Mouse (Mus musculus): Measurements from ENCODE around the gene Mn1. TPM values are rescaled to one million over a fixed set of nuclear protein-coding genes. Genes with fewer than 3 reads are reported as not detected.

The Mn1 gene
- total and polyA plus RNA-seq, 3 experiments: not detected

GRCm38 (mm10) chr5:111489022-111489616 is 72.0 kb downstream of the Mn1 start (continued):
- TF ChIP-seq RCOR1 (IDR thresholded peaks at IDR 0.05; ENCODE audit: low read depth, low read length) (no peak), CHD2 (IDR thresholded peaks at IDR 0.05; ENCODE audit: low read length) (no peak), GATA1 (IDR thresholded peaks at IDR 0.05; ENCODE audit: low read depth, low read length) (no peak), ETS1 (IDR thresholded peaks at IDR 0.05; ENCODE audit: low read depth, low read length) (no peak), POLR2AphosphoS2 (IDR thresholded peaks at IDR 0.05; ENCODE audit: low read length) (no peak)

- Histone ChIP-seq H3K4me1 (ENCODE audit: control insufficient read depth in 1 of 2, insufficient read depth in 2 of 2, low read length in 2 of 2) (no peaks in the 10 kb centered on the region), H3K9ac (ENCODE audit: control insufficient read depth, low read depth, low read length, poor library complexity, severe bottlenecking) (no peak overlapping the region), H3K27ac (ENCODE audit: control insufficient read depth, low read depth, low read length) (no peak overlapping the region), H3K36me3 (ENCODE audit: control insufficient read depth in 1 of 2, insufficient read depth in 2 of 2, low read length in 2 of 2) (no peaks in the 10 kb centered on the region), H3K9me3 (replicated peaks; ENCODE audit: insufficient read depth, low read length) (no peaks in the 10 kb centered on the region), H3K79me2 (ENCODE audit: control insufficient read depth, insufficient read depth, low read length, poor library complexity) (no peaks in the 10 kb centered on the region), H3K4me3 (ENCODE audit: control insufficient read depth in 1 of 2, insufficient read depth in 1 of 2, low read depth in 2 of 2, low read length in 2 of 2) (no peak overlapping the region), H3K27me3 (ENCODE audit: control insufficient read depth in 1 of 2, insufficient read depth in 2 of 2, low read length in 2 of 2) (no peaks in the 10 kb centered on the region)
- no peak for TF ChIP-seq EP300 (IDR thresholded peaks at IDR 0.05; ENCODE audit: low read depth in 1 of 2, low read length in 2 of 2)
- TF ChIP-seq GABPA (IDR thresholded peaks at IDR 0.05; ENCODE audit: low read depth, low read length): no peak
- no peak for TF ChIP-seq CTCF (IDR thresholded peaks at IDR 0.05 in 2 of 3, conservative IDR thresholded peaks at IDR 0.05 in 1 of 3; ENCODE audit: control insufficient read depth in 1 of 3, insufficient read depth in 1 of 3, low read depth in 2 of 3, low read length in 3 of 3, poor library complexity in 1 of 3, severe bottlenecking in 1 of 3)
- no peak for TF ChIP-seq RAD21 (IDR thresholded peaks at IDR 0.05; ENCODE audit: low read depth, low read length)
- no peak for TF ChIP-seq POLR2AphosphoS5 (IDR thresholded peaks at IDR 0.05; ENCODE audit: borderline replicate concordance, low read depth, low read length)
- no peak for TF ChIP-seq ZNF384 (IDR thresholded peaks at IDR 0.05; ENCODE audit: low read depth, low read length)
- no peak for TF ChIP-seq UBTF (IDR thresholded peaks at IDR 0.05; ENCODE audit: borderline replicate concordance, insufficient read depth, low read depth, low read length)
- no peak for TF ChIP-seq GATA1 (IDR thresholded peaks at IDR 0.05; ENCODE audit: low read depth, low read length)
- no peak for TF ChIP-seq MYC (IDR thresholded peaks at IDR 0.05; ENCODE audit: low read depth, low read length)
- DNase-seq (ENCODE audit: low read depth, low spot score): no peak
Measured at GRCm38 (mm10) chr5:111490599-111490998, 73.4 kb downstream of the Mn1 start.

GRCm38 (mm10) chr5:111491485-111491884 is 74.3 kb downstream of the Mn1 start:
- Histone ChIP-seq H3K36me3 (ENCODE audit: control insufficient read depth in 1 of 2, insufficient read depth in 2 of 2, low read length in 2 of 2) (no peaks in the 10 kb centered on the region), H3K27ac (ENCODE audit: control insufficient read depth, low read depth, low read length) (no peak overlapping the region), H3K4me3 (ENCODE audit: control insufficient read depth in 1 of 2, insufficient read depth in 1 of 2, low read depth in 2 of 2, low read length in 2 of 2) (no peak overlapping the region), H3K9me3 (replicated peaks; ENCODE audit: insufficient read depth, low read length) (no peaks in the 10 kb centered on the region), H3K79me2 (ENCODE audit: control insufficient read depth, insufficient read depth, low read length, poor library complexity) (no peaks in the 10 kb centered on the region), H3K9ac (ENCODE audit: control insufficient read depth, low read depth, low read length, poor library complexity, severe bottlenecking) (no peak overlapping the region), H3K27me3 (ENCODE audit: control insufficient read depth in 1 of 2, insufficient read depth in 2 of 2, low read length in 2 of 2) (no peaks in the 10 kb centered on the region), H3K4me1 (ENCODE audit: control insufficient read depth in 1 of 2, insufficient read depth in 2 of 2, low read length in 2 of 2) (no peaks in the 10 kb centered on the region)
- DNase-seq (ENCODE audit: low read depth, low spot score): no peak
- TF ChIP-seq KAT2A (conservative IDR thresholded peaks at IDR 0.05; ENCODE audit: low read depth, low read length) (no peak), TBP (IDR thresholded peaks at IDR 0.05; ENCODE audit: low read depth, low read length) (no peak), POLR2A (IDR thresholded peaks at IDR 0.05; ENCODE audit: control insufficient read depth in 1 of 2, insufficient read depth in 1 of 2, low read depth in 1 of 2, low read length in 2 of 2, poor library complexity in 1 of 2) (no peak), TAL1 (IDR thresholded peaks at IDR 0.05; ENCODE audit: low read length) (no peak), ETS1 (IDR thresholded peaks at IDR 0.05; ENCODE audit: low read depth, low read length) (no peak), POLR2AphosphoS2 (IDR thresholded peaks at IDR 0.05; ENCODE audit: low read length) (no peak), TCF12 (IDR thresholded peaks at IDR 0.05; ENCODE audit: low read depth, low read length) (no peak)

Data from MEL (cell line).